Mouse (Mus musculus): ENCODE measurements at regions not wholly inside any gene's neighbourhood (a gene's known extent, or its start where the extent isn't known, plus 50 kb on each side); places are given as distances from the start of the nearest gene placed in this dataset.

- Histone ChIP-seq H3K36me3 (ENCODE audit: control insufficient read depth, insufficient read depth, low read length) (no peaks in the 10 kb centered on the region), H3K4me2 (ENCODE audit: low read depth, low read length) (no peak overlapping the region), H3K27me3 (replicated peaks; ENCODE audit: control insufficient read depth, insufficient read depth, low read length) (no peaks in the 10 kb centered on the region), H3K9me3 (ENCODE audit: control insufficient read depth, low read length) (no peaks in the 10 kb centered on the region), H3K4me3 (ENCODE audit: low read length) (no peak overlapping the region), H3K27ac (ENCODE audit: low read length) (no peak overlapping the region), H3K4me1 (ENCODE audit: control insufficient read depth, insufficient read depth, low read length) (0 out of 2 replicates have a peak, but pooled peaks cover 3% of the 10 kb centered on the region), H3K9ac (ENCODE audit: low read depth, low read length) (no peak overlapping the region)
- WGBS = 63% methylated on average over 4 of the region's 4 CpGs
- ATAC-seq = peak; percentile 66; the same call in 1 of the 2 replicates
Observed at GRCm38 (mm10) chr16:93186554-93186953, 360.6 kb upstream of the Runx1 start.

- Histone ChIP-seq H3K9me3 (ENCODE audit: control insufficient read depth, low read length) (no peaks in the 10 kb centered on the region), H3K27ac (ENCODE audit: low read length) (no peak overlapping the region), H3K36me3 (ENCODE audit: control insufficient read depth, insufficient read depth, low read length) (no peaks in the 10 kb centered on the region), H3K4me2 (ENCODE audit: low read depth, low read length) (no peak overlapping the region), H3K27me3 (replicated peaks; ENCODE audit: control insufficient read depth, insufficient read depth, low read length) (no peaks in the 10 kb centered on the region), H3K4me3 (ENCODE audit: low read length) (no peak overlapping the region), H3K9ac (ENCODE audit: low read depth, low read length) (no peak overlapping the region), H3K4me1 (ENCODE audit: control insufficient read depth, insufficient read depth, low read length) (no peaks in the 10 kb centered on the region)
- ATAC-seq = no peak
- WGBS = 53% methylated on average over 3 of the region's 3 CpGs
Observed at GRCm38 (mm10) chr16:93182656-93183055, 356.7 kb upstream of the Runx1 start.

- H3K4me3 ChIP-seq (ENCODE audit: low read length) = no peak overlapping the region
- H3K9ac ChIP-seq (ENCODE audit: low read depth, low read length) = no peak overlapping the region
- H3K4me1 ChIP-seq (ENCODE audit: control insufficient read depth, insufficient read depth, low read length) = no peaks in the 10 kb centered on the region
- no peaks in the 10 kb centered on the region for H3K9me3 ChIP-seq (ENCODE audit: control insufficient read depth, low read length)
- H3K27me3 ChIP-seq (replicated peaks; ENCODE audit: control insufficient read depth, insufficient read depth, low read length) = no peaks in the 10 kb centered on the region
- H3K27ac ChIP-seq (ENCODE audit: low read length) = no peak overlapping the region
- no peaks in the 10 kb centered on the region for H3K36me3 ChIP-seq (ENCODE audit: control insufficient read depth, insufficient read depth, low read length)
- H3K4me2 ChIP-seq (ENCODE audit: low read depth, low read length) = no peak overlapping the region
- WGBS = 93% methylated on average over 8 of the region's 8 CpGs
- no peak for ATAC-seq
Observed at GRCm38 (mm10) chr16:93181497-93181896, 355.5 kb upstream of the Runx1 start.

GRCm38 (mm10) chr16:93180213-93180612, 354.3 kb upstream of the Runx1 start:
- H3K4me2 ChIP-seq (ENCODE audit: low read depth, low read length) = no peak overlapping the region

GRCm38 (mm10) chr16:93166667-93167066, 340.7 kb upstream of the Runx1 start:
- Histone ChIP-seq H3K27me3 (replicated peaks; ENCODE audit: control insufficient read depth, insufficient read depth, low read length) (no peaks in the 10 kb centered on the region), H3K4me1 (ENCODE audit: control insufficient read depth, insufficient read depth, low read length) (no peaks in the 10 kb centered on the region), H3K4me2 (ENCODE audit: low read depth, low read length) (no peak overlapping the region), H3K9ac (ENCODE audit: low read depth, low read length) (no peak overlapping the region), H3K4me3 (ENCODE audit: low read length) (no peak overlapping the region), H3K36me3 (ENCODE audit: control insufficient read depth, insufficient read depth, low read length) (no peaks in the 10 kb centered on the region), H3K27ac (ENCODE audit: low read length) (no peak overlapping the region), H3K9me3 (ENCODE audit: control insufficient read depth, low read length) (no peaks in the 10 kb centered on the region)
- 91% methylated on average over 3 of the region's 3 CpGs for WGBS
- no peak for ATAC-seq

More at GRCm38 (mm10) chr16:93180213-93180612, 354.3 kb upstream of the Runx1 start:
- Histone ChIP-seq H3K9ac (ENCODE audit: low read depth, low read length) (no peak overlapping the region), H3K27ac (ENCODE audit: low read length) (no peak overlapping the region), H3K27me3 (replicated peaks; ENCODE audit: control insufficient read depth, insufficient read depth, low read length) (no peaks in the 10 kb centered on the region), H3K9me3 (ENCODE audit: control insufficient read depth, low read length) (no peaks in the 10 kb centered on the region), H3K4me1 (ENCODE audit: control insufficient read depth, insufficient read depth, low read length) (no peaks in the 10 kb centered on the region), H3K36me3 (ENCODE audit: control insufficient read depth, insufficient read depth, low read length) (no peaks in the 10 kb centered on the region), H3K4me3 (ENCODE audit: low read length) (no peak overlapping the region)
- no peak for ATAC-seq
- 54% methylated on average over 5 of the region's 5 CpGs for WGBS

GRCm38 (mm10) chr16:93158526-93159226, 332.7 kb upstream of the Runx1 start:
- Histone ChIP-seq H3K27me3 (replicated peaks; ENCODE audit: control insufficient read depth, insufficient read depth, low read length) (no peaks in the 10 kb centered on the region), H3K27ac (ENCODE audit: low read length) (no peak overlapping the region), H3K4me1 (ENCODE audit: control insufficient read depth, insufficient read depth, low read length) (no peaks in the 10 kb centered on the region), H3K4me3 (ENCODE audit: low read length) (no peak overlapping the region), H3K4me2 (ENCODE audit: low read depth, low read length) (no peak overlapping the region), H3K9me3 (ENCODE audit: control insufficient read depth, low read length) (no peaks in the 10 kb centered on the region), H3K9ac (ENCODE audit: low read depth, low read length) (no peak overlapping the region), H3K36me3 (ENCODE audit: control insufficient read depth, insufficient read depth, low read length) (no peaks in the 10 kb centered on the region)
- no peak for ATAC-seq
- 82% methylated on average over 8 of the region's 8 CpGs for WGBS

GRCm38 (mm10) chr16:93153545-93154329, 327.8 kb upstream of the Runx1 start:
- H3K9ac ChIP-seq (ENCODE audit: low read depth, low read length) = no peak overlapping the region
- H3K9me3 ChIP-seq (ENCODE audit: control insufficient read depth, low read length) = no peaks in the 10 kb centered on the region
- no peaks in the 10 kb centered on the region for H3K27me3 ChIP-seq (replicated peaks; ENCODE audit: control insufficient read depth, insufficient read depth, low read length)
- no peak for ATAC-seq
- H3K36me3 ChIP-seq (ENCODE audit: control insufficient read depth, insufficient read depth, low read length) = no peaks in the 10 kb centered on the region
- no peaks in the 10 kb centered on the region; the same call in 1 of the 2 replicates for H3K4me1 ChIP-seq (ENCODE audit: control insufficient read depth, insufficient read depth, low read length)
- H3K4me3 ChIP-seq (ENCODE audit: low read length) = no peak overlapping the region
- no peak overlapping the region for H3K4me2 ChIP-seq (ENCODE audit: low read depth, low read length)
- WGBS = 76% methylated on average over 14 of the region's 14 CpGs
- H3K27ac ChIP-seq (ENCODE audit: low read length) = no peak overlapping the region

- Histone ChIP-seq H3K4me3 (ENCODE audit: low read length) (no peak overlapping the region), H3K27me3 (replicated peaks; ENCODE audit: control insufficient read depth, insufficient read depth, low read length) (no peaks in the 10 kb centered on the region), H3K36me3 (ENCODE audit: control insufficient read depth, insufficient read depth, low read length) (no peaks in the 10 kb centered on the region), H3K4me2 (ENCODE audit: low read depth, low read length) (no peak overlapping the region), H3K9ac (ENCODE audit: low read depth, low read length) (no peak overlapping the region), H3K9me3 (ENCODE audit: control insufficient read depth, low read length) (no peaks in the 10 kb centered on the region), H3K27ac (ENCODE audit: low read length) (no peak overlapping the region), H3K4me1 (ENCODE audit: control insufficient read depth, insufficient read depth, low read length) (no peaks in the 10 kb centered on the region; the same call in 1 of the 2 replicates)
- no peak for ATAC-seq
- 47% methylated on average over 14 of the region's 14 CpGs for WGBS
Observed at GRCm38 (mm10) chr16:93152765-93153489, 327.0 kb upstream of the Runx1 start.

GRCm38 (mm10) chr16:93152057-93152456, 326.1 kb upstream of the Runx1 start:
- Histone ChIP-seq H3K27me3 (replicated peaks; ENCODE audit: control insufficient read depth, insufficient read depth, low read length) (0 out of 2 replicates have a peak, but pooled peaks cover 2% of the 10 kb centered on the region), H3K9me3 (ENCODE audit: control insufficient read depth, low read length) (no peaks in the 10 kb centered on the region), H3K36me3 (ENCODE audit: control insufficient read depth, insufficient read depth, low read length) (no peaks in the 10 kb centered on the region), H3K4me3 (ENCODE audit: low read length) (no peak overlapping the region), H3K4me2 (ENCODE audit: low read depth, low read length) (no peak overlapping the region), H3K9ac (ENCODE audit: low read depth, low read length) (no peak overlapping the region), H3K27ac (ENCODE audit: low read length) (no peak overlapping the region), H3K4me1 (ENCODE audit: control insufficient read depth, insufficient read depth, low read length) (no peaks in the 10 kb centered on the region; the same call in 1 of the 2 replicates)
- WGBS = 94% methylated on average over 1 of the region's 1 CpGs
- ATAC-seq = no peak

All from intestine, embryonic 16.5 days (tissue).